23 mouse cellular contexts compared by ENCODE assay signal in the genomic region with DNA sequence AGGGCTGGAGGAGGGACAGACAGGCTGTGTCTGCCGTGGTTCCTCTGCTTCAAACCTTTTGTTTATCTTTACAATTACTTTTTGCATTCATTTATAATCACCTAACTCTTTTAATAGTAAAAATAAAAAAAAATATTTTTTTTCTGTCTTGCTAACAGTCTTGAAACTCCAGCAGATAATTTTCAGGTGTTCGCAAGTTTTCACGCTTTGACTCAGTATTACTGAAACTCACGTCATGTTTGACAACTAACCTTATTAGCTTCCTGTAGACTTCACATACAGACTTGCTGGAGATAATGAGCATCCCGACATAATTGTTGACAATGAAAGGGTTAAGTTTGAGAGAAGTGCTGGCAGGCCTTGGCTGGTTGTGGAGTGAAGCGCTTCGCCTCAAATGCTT.
DNase-seq lines count a peak whose midpoint lies in the region; ATAC-seq and TF ChIP-seq lines count a peak whose summit lies in the region.
"Had no signal": no experiment of that assay in that cellular context is flagged by ENCODE, and none has a peak within 500 bp of the region (broad histone marks: within the 10 kb centered on the region; RNA-seq: fewer than 3 reads in every experiment).

No protein-coding gene starts in this region.

- no peak overlapping the region for H3K27ac ChIP-seq in lung, embryonic 14.5 days (ENCODE audit: low read depth)
- no peak overlapping the region for H3K27ac ChIP-seq in stomach, postnatal 0 days (replicated peaks)
- H3K27ac ChIP-seq: embryonic facial prominence, embryonic 12.5 days; forebrain, embryonic 12.5 days; forebrain, embryonic 15.5 days had no signal

- no peak for ATAC-seq in lung, embryonic 14.5 days (ENCODE audit: insufficient read depth)
- ATAC-seq in stomach, postnatal 0 days (ENCODE audit: low FRiP score, low TSS enrichment), result no peak
- ATAC-seq: activated CD4-positive, CD25-positive, alpha-beta regulatory T cell, adult 4 months; forebrain, embryonic 15.5 days; forebrain, postnatal 0 days; Patski had no signal

- H3K4me1 ChIP-seq in lung, embryonic 14.5 days (ENCODE audit: insufficient read depth), result 0 out of 2 replicates have a peak, but pooled peaks cover 3% of the 10 kb centered on the region
- no peaks in the 10 kb centered on the region for H3K4me1 ChIP-seq in stomach, postnatal 0 days (replicated peaks; ENCODE audit: control insufficient read depth, insufficient read depth)

- WGBS in lung, embryonic 14.5 days, result 47% methylated on average over 7 of the region's 7 CpGs
- WGBS in stomach, postnatal 0 days, result 60% methylated on average over 7 of the region's 7 CpGs

- no peak for TF ChIP-seq EP300 in stomach, postnatal 0 days (optimal IDR thresholded peaks at IDR 0.05)

- H3K9me3 ChIP-seq in lung, embryonic 14.5 days (ENCODE audit: low read depth, low read length), result no peaks in the 10 kb centered on the region
- no peaks in the 10 kb centered on the region for H3K9me3 ChIP-seq in stomach, postnatal 0 days (ENCODE audit: control insufficient read depth, low read length)
- H3K9me3 ChIP-seq: embryonic facial prominence, embryonic 10.5 days; embryonic facial prominence, embryonic 12.5 days; forebrain, embryonic 12.5 days; forebrain, embryonic 15.5 days; G1E had no signal

- H3K9ac ChIP-seq in lung, embryonic 14.5 days, result no peak overlapping the region
- H3K9ac ChIP-seq in stomach, postnatal 0 days (ENCODE audit: low read length), result no peak overlapping the region
- H3K9ac ChIP-seq: embryonic facial prominence, embryonic 12.5 days; forebrain, embryonic 12.5 days; forebrain, embryonic 15.5 days; forebrain, postnatal 0 days had no signal

- no peak overlapping the region for H3K4me3 ChIP-seq in lung, embryonic 14.5 days (ENCODE audit: low read depth, low read length)
- H3K4me3 ChIP-seq in stomach, postnatal 0 days (ENCODE audit: low read depth, low read length), result no peak overlapping the region
- H3K4me3 ChIP-seq: embryonic facial prominence, embryonic 10.5 days; embryonic facial prominence, embryonic 12.5 days; forebrain, embryonic 12.5 days; forebrain, embryonic 15.5 days had no signal

- H3K4me2 ChIP-seq in lung, embryonic 14.5 days, result no peak overlapping the region
- H3K4me2 ChIP-seq in stomach, postnatal 0 days (replicated peaks; ENCODE audit: low read depth), result no peak overlapping the region
- H3K4me2 ChIP-seq: embryonic facial prominence, embryonic 12.5 days; forebrain, embryonic 12.5 days; forebrain, embryonic 15.5 days had no signal

- H3K27me3 ChIP-seq in lung, embryonic 14.5 days (ENCODE audit: insufficient read depth, low read length), result no peaks in the 10 kb centered on the region
- H3K27me3 ChIP-seq in stomach, postnatal 0 days (ENCODE audit: control insufficient read depth, insufficient read depth, low read length), result no peaks in the 10 kb centered on the region
- H3K27me3 ChIP-seq: embryonic facial prominence, embryonic 12.5 days; Patski had no signal

- no peaks in the 10 kb centered on the region for H3K36me3 ChIP-seq in lung, embryonic 14.5 days (ENCODE audit: insufficient read depth)
- no peaks in the 10 kb centered on the region for H3K36me3 ChIP-seq in stomach, postnatal 0 days (ENCODE audit: control insufficient read depth, insufficient read depth, low read length)
- H3K36me3 ChIP-seq: embryonic facial prominence, embryonic 10.5 days; embryonic facial prominence, embryonic 12.5 days; forebrain, embryonic 12.5 days; forebrain, embryonic 15.5 days had no signal

- DNase-seq in heart, adult 11 months, result peak; percentile 33
- no peak for DNase-seq in heart, adult 8-10 months (ENCODE audit: low spot score)
- peak; percentile 25 for DNase-seq in lung, embryonic 14.5 days
- DNase-seq in lung, postnatal 14 days, result no peak
- DNase-seq in retina, embryonic 14.5 days (ENCODE audit: low spot score), result peak; percentile 43
- DNase-seq in right cerebral cortex, postnatal 10 days (ENCODE audit: low spot score in 2 of 2), result no peak
- DNase-seq in stomach, postnatal 0 days (ENCODE audit: low spot score), result no peak
- DNase-seq: adrenal gland, adult 8-10 months; adrenal gland, postnatal 14 days; adrenal gland, postnatal 36 days; cerebellum, adult 11-12 months; cerebellum, adult 2 months; cerebellum, adult 9-10 months; cerebellum, postnatal 10 days; cerebellum, postnatal 25 days; forebrain, postnatal 0 days had no signal

- no peak for TF ChIP-seq CTCF in lung, embryonic 14.5 days (IDR thresholded peaks at IDR 0.05; ENCODE audit: low read depth)
- no peak for TF ChIP-seq CTCF in stomach, postnatal 0 days (IDR thresholded peaks at IDR 0.05; ENCODE audit: low read depth)

Comparison
In these comparisons a context has a peak if more than half of its experiments do, and no peak if none do; other contexts are left out.
1. DNase-seq: peak in heart, adult 11 months (single experiment), lung, embryonic 14.5 days (single experiment) and retina, embryonic 14.5 days (single experiment); none in heart, adult 8-10 months (single experiment), lung, postnatal 14 days (single experiment), right cerebral cortex, postnatal 10 days (0 of 2) and stomach, postnatal 0 days (single experiment).